Mouse (Mus musculus): Measurements from ENCODE around the gene Rmi2. TPM values are rescaled to one million over a fixed set of nuclear protein-coding genes. Genes with fewer than 3 reads are reported as not detected.
"Not testable (repeated sequence)": the region's sequence is repeated elsewhere in the genome, so short reads cannot be mapped to it uniquely, and the experiment has no call there.

Gene Rmi2
- polyA plus RNA-seq, 1 experiment from 2014 or later = 2.5 TPM

GRCm38 (mm10) chr16:10852216-10852615, 17.4 kb downstream of the Rmi2 start:
- H3K36me3 ChIP-seq; H3K9me3 ChIP-seq; DNase-seq (ENCODE audit: low spot score); H3K27ac ChIP-seq; H3K27me3 ChIP-seq (ENCODE audit: insufficient read depth, poor library complexity, severe bottlenecking); H3K4me3 ChIP-seq: not testable (repeated sequence)
- WGBS = 89% methylated on average over 10 of the region's 10 CpGs
- peaks cover 18% of the 10 kb centered on the region for H3K4me1 ChIP-seq (replicated peaks)

GRCm38 (mm10) chr16:10859726-10860245, 24.9 kb downstream of the Rmi2 start:
- Histone ChIP-seq H3K36me3 (no peaks in the 10 kb centered on the region), H3K9me3 (no peaks in the 10 kb centered on the region), H3K4me3 (no peak overlapping the region), H3K27me3 (ENCODE audit: insufficient read depth, poor library complexity, severe bottlenecking) (no peaks in the 10 kb centered on the region), H3K4me1 (replicated peaks) (peaks cover 16% of the 10 kb centered on the region; the same call in 1 of the 2 replicates), H3K27ac (no peak overlapping the region)
- DNase-seq (ENCODE audit: low spot score) = no peak
- 92% methylated on average over 7 of the region's 7 CpGs for WGBS

- Histone ChIP-seq H3K36me3 (no peaks in the 10 kb centered on the region), H3K4me3 (no peak overlapping the region), H3K4me1 (replicated peaks) (peaks cover 24% of the 10 kb centered on the region), H3K27me3 (ENCODE audit: insufficient read depth, poor library complexity, severe bottlenecking) (no peaks in the 10 kb centered on the region), H3K9me3 (no peaks in the 10 kb centered on the region), H3K27ac (no peak overlapping the region)
- no peak for DNase-seq (ENCODE audit: low spot score)
- WGBS = 86% methylated on average over 3 of the region's 3 CpGs
Measured at GRCm38 (mm10) chr16:10861408-10861807, 26.5 kb downstream of the Rmi2 start.

- DNase-seq (ENCODE audit: low spot score) = no peak
- no peak overlapping the region for H3K4me3 ChIP-seq
- H3K9me3 ChIP-seq = no peaks in the 10 kb centered on the region
- H3K4me1 ChIP-seq (replicated peaks) = peaks cover 11% of the 10 kb centered on the region
- WGBS = 80% methylated on average over 6 of the region's 6 CpGs
- H3K36me3 ChIP-seq = no peaks in the 10 kb centered on the region
- H3K27me3 ChIP-seq (ENCODE audit: insufficient read depth, poor library complexity, severe bottlenecking) = no peaks in the 10 kb centered on the region
- no peak overlapping the region for H3K27ac ChIP-seq
Measured at GRCm38 (mm10) chr16:10864833-10865591, 30.2 kb downstream of the Rmi2 start.

- peaks cover 13% of the 10 kb centered on the region for H3K4me1 ChIP-seq (replicated peaks)
- no peak for DNase-seq (ENCODE audit: low spot score)
- no peaks in the 10 kb centered on the region for H3K36me3 ChIP-seq
- no peak overlapping the region for H3K4me3 ChIP-seq
- no peaks in the 10 kb centered on the region for H3K9me3 ChIP-seq
- no peaks in the 10 kb centered on the region for H3K27me3 ChIP-seq (ENCODE audit: insufficient read depth, poor library complexity, severe bottlenecking)
- peak overlapping the region; percentile 30; the same call in 1 of the 2 replicates for H3K27ac ChIP-seq
Measured at GRCm38 (mm10) chr16:10865592-10865987, 30.7 kb downstream of the Rmi2 start.

GRCm38 (mm10) chr16:10866841-10867240, 32.0 kb downstream of the Rmi2 start:
- Histone ChIP-seq H3K4me1 (replicated peaks) (peaks cover 15% of the 10 kb centered on the region), H3K4me3 (no peak overlapping the region), H3K27me3 (ENCODE audit: insufficient read depth, poor library complexity, severe bottlenecking) (no peaks in the 10 kb centered on the region), H3K36me3 (no peaks in the 10 kb centered on the region), H3K27ac (no peak overlapping the region), H3K9me3 (no peaks in the 10 kb centered on the region)
- no peak for DNase-seq (ENCODE audit: low spot score)
- WGBS = 90% methylated on average over 8 of the region's 8 CpGs

GRCm38 (mm10) chr16:10867501-10867900, 32.6 kb downstream of the Rmi2 start:
- no peaks in the 10 kb centered on the region for H3K9me3 ChIP-seq
- DNase-seq (ENCODE audit: low spot score) = no peak
- peaks cover 14% of the 10 kb centered on the region for H3K4me1 ChIP-seq (replicated peaks)
- H3K36me3 ChIP-seq = no peaks in the 10 kb centered on the region
- WGBS = 89% methylated on average over 2 of the region's 2 CpGs
- no peaks in the 10 kb centered on the region for H3K27me3 ChIP-seq (ENCODE audit: insufficient read depth, poor library complexity, severe bottlenecking)
- no peak overlapping the region for H3K4me3 ChIP-seq
- no peak overlapping the region for H3K27ac ChIP-seq

GRCm38 (mm10) chr16:10867904-10868440, 33.1 kb downstream of the Rmi2 start:
- Histone ChIP-seq H3K36me3 (no peaks in the 10 kb centered on the region), H3K4me1 (replicated peaks) (peaks cover 14% of the 10 kb centered on the region), H3K27me3 (ENCODE audit: insufficient read depth, poor library complexity, severe bottlenecking) (no peaks in the 10 kb centered on the region), H3K27ac (no peak overlapping the region), H3K4me3 (no peak overlapping the region), H3K9me3 (no peaks in the 10 kb centered on the region)
- peak; percentile 63 for DNase-seq (ENCODE audit: low spot score)
- 37% methylated on average over 11 of the region's 11 CpGs for WGBS

- peaks cover 21% of the 10 kb centered on the region for H3K4me1 ChIP-seq (replicated peaks)
- no peaks in the 10 kb centered on the region for H3K36me3 ChIP-seq
- H3K4me3 ChIP-seq = no peak overlapping the region
- no peak for DNase-seq (ENCODE audit: low spot score)
- H3K27ac ChIP-seq = 0 out of 2 replicates have a peak overlapping the region, but pooled peaks have one; percentile 50
- 73% methylated on average over 4 of the region's 4 CpGs for WGBS
- H3K9me3 ChIP-seq = no peaks in the 10 kb centered on the region
- peaks cover 7% of the 10 kb centered on the region for H3K27me3 ChIP-seq (ENCODE audit: insufficient read depth, poor library complexity, severe bottlenecking)
Measured at GRCm38 (mm10) chr16:10870969-10871368, 36.1 kb downstream of the Rmi2 start.

GRCm38 (mm10) chr16:10872825-10873360, 38.0 kb downstream of the Rmi2 start:
- Histone ChIP-seq H3K4me3 (no peak overlapping the region), H3K27me3 (ENCODE audit: insufficient read depth, poor library complexity, severe bottlenecking) (peaks cover 7% of the 10 kb centered on the region), H3K36me3 (no peaks in the 10 kb centered on the region), H3K27ac (no peak overlapping the region), H3K4me1 (replicated peaks) (peaks cover 25% of the 10 kb centered on the region), H3K9me3 (no peaks in the 10 kb centered on the region)
- no peak for DNase-seq (ENCODE audit: low spot score)
- 74% methylated on average over 4 of the region's 4 CpGs for WGBS

- 12% methylated on average over 5 of the region's 5 CpGs for WGBS
- peaks cover 25% of the 10 kb centered on the region for H3K4me1 ChIP-seq (replicated peaks)
Measured at GRCm38 (mm10) chr16:10873654-10874053, 38.8 kb downstream of the Rmi2 start.

GRCm38 (mm10) chr16:10878227-10878626, 43.4 kb downstream of the Rmi2 start:
- H3K27me3 ChIP-seq (ENCODE audit: insufficient read depth, poor library complexity, severe bottlenecking) = peaks cover 7% of the 10 kb centered on the region
- DNase-seq (ENCODE audit: low spot score) = no peak
- 78% methylated on average over 3 of the region's 3 CpGs for WGBS
- H3K4me1 ChIP-seq (replicated peaks) = peaks cover 29% of the 10 kb centered on the region
- peak overlapping the region; percentile 4; the same call in 1 of the 2 replicates for H3K27ac ChIP-seq
- H3K4me3 ChIP-seq = no peak overlapping the region
- no peaks in the 10 kb centered on the region for H3K9me3 ChIP-seq
- H3K36me3 ChIP-seq = no peaks in the 10 kb centered on the region

More at GRCm38 (mm10) chr16:10873654-10874053, 38.8 kb downstream of the Rmi2 start:
- Histone ChIP-seq H3K4me3 (no peak overlapping the region), H3K27me3 (ENCODE audit: insufficient read depth, poor library complexity, severe bottlenecking) (peaks cover 7% of the 10 kb centered on the region), H3K36me3 (no peaks in the 10 kb centered on the region), H3K9me3 (no peaks in the 10 kb centered on the region), H3K27ac (peak overlapping the region; percentile 45)
- DNase-seq (ENCODE audit: low spot score) = peak; percentile 90

- H3K27me3 ChIP-seq (ENCODE audit: insufficient read depth, poor library complexity, severe bottlenecking) = no peaks in the 10 kb centered on the region
- peak; percentile 71 for DNase-seq (ENCODE audit: low spot score)
- 96% methylated on average over 1 of the region's 1 CpGs for WGBS
- H3K27ac ChIP-seq = 0 out of 2 replicates have a peak overlapping the region, but pooled peaks have one; percentile 5
- H3K9me3 ChIP-seq = no peaks in the 10 kb centered on the region
- H3K4me1 ChIP-seq (replicated peaks) = peaks cover 26% of the 10 kb centered on the region
- no peaks in the 10 kb centered on the region for H3K36me3 ChIP-seq
- no peak overlapping the region for H3K4me3 ChIP-seq
Measured at GRCm38 (mm10) chr16:10879467-10879866, 44.6 kb downstream of the Rmi2 start.
